Mouse (Mus musculus) neural tube, embryonic 10.5 days (tissue): ENCODE measurements at regions not wholly inside any gene's neighbourhood (a gene's known extent, or its start where the extent isn't known, plus 50 kb on each side); places are given as distances from the start of the nearest gene placed in this dataset.
A peak's percentile ranks its signal among the peaks of the same experiment; 100 is the strongest.

ENCODE experiments used
- DNase-seq: peaks from one replicate; pipeline ENCODE4 v3.0.0-alpha.2; 2017; ENCODE audit warnings: low spot score; ENCODE audit errors: extremely low spot score

GRCm38 (mm10) chr3:61064720-61065119, 62.1 kb downstream of the P2ry1 start:
- DNase-seq: no peak

GRCm38 (mm10) chr3:61067067-61067466, 64.5 kb downstream of the P2ry1 start:
- DNase-seq: no peak

DNA sequence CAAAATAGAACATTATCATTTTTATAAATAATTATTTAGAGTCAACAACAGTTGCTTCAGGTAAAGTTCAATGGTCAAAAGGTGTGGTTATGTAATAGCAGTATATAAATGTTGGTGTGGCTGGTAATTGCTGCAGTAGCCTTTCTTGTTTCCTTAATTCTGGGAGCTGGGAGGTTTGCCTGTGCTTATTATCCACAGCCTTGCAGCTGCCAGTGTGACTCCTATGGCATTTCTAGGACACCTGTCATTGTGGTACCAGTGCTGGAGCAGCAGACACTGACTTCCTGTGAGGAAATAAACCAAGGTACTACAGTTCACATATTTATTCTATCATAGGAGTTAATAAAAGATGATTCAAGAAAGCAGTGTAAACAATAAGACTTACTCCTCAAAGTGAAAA, 65.6 kb downstream of the P2ry1 start:
- DNase-seq: no peak

- DNase-seq: no peak
Observed at GRCm38 (mm10) chr3:61071041-61071440, 68.4 kb downstream of the P2ry1 start.

DNA sequence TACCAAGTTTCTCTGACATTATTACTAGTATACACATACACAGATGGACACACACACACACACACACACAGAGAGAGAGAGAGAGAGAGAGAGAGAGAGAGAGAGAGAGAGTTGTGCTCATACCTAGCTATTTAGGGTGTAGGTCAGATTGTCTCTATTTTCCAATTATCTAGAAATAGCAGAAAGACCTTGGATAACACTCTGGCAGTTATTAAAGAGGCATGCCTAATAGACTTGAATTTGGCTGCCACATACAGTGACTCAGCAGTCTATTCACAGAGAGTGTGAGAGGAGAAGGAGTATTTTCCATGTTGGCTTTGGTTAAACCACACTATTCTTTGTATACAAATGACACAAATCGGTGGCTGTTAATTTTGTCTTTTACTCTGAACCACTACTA, 69.7 kb downstream of the P2ry1 start:
- DNase-seq: no peak

GRCm38 (mm10) chr3:61073103-61073502, 70.5 kb downstream of the P2ry1 start:
- no peak for DNase-seq

GRCm38 (mm10) chr3:61073806-61074205, 71.2 kb downstream of the P2ry1 start:
- DNase-seq: no peak

GRCm38 (mm10) chr3:61075839-61076238, 73.2 kb downstream of the P2ry1 start:
- no peak for DNase-seq

DNA sequence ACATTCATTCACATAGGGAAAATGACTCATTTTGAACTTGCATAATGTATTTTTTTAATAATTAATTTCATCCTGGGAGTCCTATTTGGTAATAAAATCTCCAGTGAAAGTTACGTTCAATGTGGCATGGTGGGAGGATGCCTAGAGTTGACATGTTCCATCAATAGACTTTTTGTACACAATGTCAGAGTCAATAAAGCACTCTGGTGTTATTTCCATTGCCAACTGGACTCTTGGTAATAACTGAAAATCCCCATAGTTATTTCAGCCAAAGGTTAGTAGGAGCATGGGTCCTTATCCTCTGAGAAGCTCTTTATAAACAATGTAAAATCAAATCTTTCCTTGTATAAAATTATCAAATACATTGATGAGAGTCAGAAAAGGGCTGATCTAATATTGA, 87.3 kb downstream of the P2ry1 start:
- no peak for DNase-seq

GRCm38 (mm10) chr3:61092031-61092430, 89.4 kb downstream of the P2ry1 start:
- DNase-seq: no peak

GRCm38 (mm10) chr3:61116364-61116763, 113.8 kb downstream of the P2ry1 start:
- no peak for DNase-seq

- DNase-seq: no peak
Observed at GRCm38 (mm10) chr3:61133096-61133495, 130.5 kb downstream of the P2ry1 start.

- no peak for DNase-seq
Observed at GRCm38 (mm10) chr3:61154087-61154486, 151.5 kb downstream of the P2ry1 start.

DNA sequence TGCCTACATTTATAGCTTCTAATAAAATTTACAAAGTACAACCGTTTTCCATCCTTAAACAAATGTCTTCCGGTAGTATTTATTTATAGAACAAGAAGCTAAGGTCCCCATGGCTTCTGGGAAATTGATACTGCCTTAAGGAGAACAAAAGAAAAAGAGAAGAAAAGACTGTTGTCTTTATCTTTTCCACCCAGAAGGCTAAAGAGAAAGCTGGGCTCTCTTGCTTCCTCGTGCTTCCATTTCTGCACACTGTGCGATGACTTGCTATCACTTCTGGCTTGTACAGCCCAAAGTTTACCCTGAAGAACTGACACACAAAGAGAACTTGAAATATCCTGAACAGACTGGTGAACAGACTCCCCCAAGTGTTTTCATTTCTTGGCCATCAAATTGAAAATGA, 157.2 kb downstream of the P2ry1 start:
- no peak for DNase-seq

DNA sequence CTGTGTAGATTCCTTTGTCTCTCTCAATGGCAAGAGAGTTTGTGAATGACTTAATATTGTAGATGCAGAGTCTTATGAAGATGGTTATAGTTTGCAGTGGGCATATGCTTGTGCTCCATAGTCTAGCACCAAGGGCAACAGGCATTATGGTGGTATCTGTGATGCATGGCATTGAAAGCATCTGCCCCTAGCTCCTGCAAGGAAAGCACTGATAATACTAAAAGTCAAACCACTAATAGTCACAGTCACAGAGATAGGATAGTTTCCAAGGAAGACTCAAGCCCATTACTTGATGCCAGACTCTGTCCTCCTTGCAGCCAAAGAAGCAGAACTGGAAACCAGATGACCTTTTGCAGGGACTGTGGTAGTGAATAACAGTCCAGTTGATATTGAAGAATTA, 158.8 kb downstream of the P2ry1 start:
- no peak for DNase-seq

GRCm38 (mm10) chr3:61185789-61186188, 175.6 kb upstream of the Rap2b start:
- DNase-seq: no peak

GRCm38 (mm10) chr3:61188662-61189061, 172.8 kb upstream of the Rap2b start:
- DNase-seq: no peak

GRCm38 (mm10) chr3:61216562-61216961, 144.9 kb upstream of the Rap2b start:
- no peak for DNase-seq

DNA sequence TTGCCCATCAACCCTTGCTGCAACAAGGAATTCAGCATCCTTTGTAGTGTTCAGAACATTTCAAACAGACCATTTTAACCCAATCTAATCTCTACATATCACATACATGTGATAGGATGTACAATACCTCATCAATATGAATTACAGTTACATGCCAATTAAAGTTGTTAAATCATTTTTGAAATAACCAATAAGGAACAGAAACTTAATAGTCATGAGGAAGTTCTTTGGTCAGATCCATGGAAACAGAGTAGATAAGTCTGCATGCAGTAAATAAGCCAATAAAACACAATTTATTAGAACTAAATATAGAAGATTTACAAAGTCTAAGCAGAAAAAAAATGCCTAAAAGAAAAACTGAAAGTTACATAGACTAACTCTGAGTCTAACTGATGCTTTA, 136.9 kb upstream of the Rap2b start:
- no peak for DNase-seq

- no peak for DNase-seq
Observed at GRCm38 (mm10) chr3:61225054-61225453, 136.4 kb upstream of the Rap2b start.

DNA sequence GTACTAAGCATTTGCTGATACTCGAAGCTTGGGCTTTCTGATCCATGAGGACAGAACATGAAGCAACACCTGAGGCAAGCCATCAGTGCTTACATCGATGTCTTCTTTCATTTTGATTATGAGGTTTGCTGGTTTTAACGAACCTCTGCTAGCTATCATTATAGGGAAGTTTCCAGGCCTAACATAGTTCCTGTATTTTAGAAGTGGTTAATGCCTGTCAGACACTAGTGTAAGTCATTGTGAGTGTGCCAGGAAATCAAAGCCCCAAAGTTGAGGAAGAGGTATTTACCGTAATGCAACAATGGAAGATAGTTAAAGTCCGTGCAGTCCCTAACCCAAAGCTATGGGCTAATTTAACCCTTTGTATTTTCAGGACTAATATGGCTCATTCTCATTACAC, 120.1 kb upstream of the Rap2b start:
- DNase-seq: no peak

DNA sequence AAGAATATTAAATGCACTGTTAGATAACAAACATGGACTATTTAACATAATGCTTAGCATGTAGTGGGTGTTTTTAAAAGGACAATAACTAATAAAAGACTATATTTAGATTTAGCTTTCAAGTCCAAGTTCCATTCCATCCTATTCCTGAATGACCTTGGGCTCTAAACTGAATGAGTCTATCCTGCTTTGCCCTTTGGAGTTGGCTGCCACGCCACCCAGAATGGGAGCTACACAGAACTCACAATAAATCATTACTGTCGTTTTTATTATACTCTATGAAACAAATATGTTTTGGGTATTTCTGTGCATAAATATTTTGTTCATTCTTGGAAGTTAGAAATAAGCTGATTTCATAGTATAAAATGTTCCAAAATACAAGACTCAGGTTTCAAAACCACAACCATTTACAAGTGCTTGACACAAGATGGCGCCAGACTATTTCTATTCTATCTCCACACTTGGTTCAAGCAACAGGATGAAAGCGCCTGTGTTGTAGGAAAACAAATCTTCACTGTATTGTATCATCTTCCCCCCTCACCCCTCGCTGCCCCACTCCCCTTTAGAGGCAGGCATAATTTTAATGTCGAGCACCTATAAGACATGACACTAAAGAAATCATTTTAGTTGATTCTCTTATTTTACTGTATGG, 117.4 kb upstream of the Rap2b start:
- DNase-seq: peak; percentile 21

DNA sequence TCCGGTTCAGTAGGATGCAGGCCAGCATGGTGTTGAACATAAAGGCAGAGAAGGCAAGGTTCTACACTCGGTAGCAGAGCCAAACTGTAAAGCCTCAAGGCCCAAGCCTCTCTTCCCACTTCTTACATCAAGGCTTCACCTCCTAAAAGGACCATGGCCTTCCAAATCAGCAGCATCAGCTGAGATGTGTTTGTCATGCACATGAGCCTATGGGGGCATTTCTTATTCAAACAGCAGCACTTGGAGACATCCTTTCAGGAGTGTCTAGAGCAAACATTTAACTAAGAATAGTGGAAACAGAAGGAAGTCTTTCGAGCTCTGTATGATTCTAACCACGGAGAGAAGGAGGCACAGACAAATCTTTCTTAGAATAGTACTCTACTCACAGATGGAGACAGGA, 115.0 kb upstream of the Rap2b start:
- no peak for DNase-seq

- no peak for DNase-seq
Observed at GRCm38 (mm10) chr3:61247344-61247743, 114.1 kb upstream of the Rap2b start.
